Mouse (Mus musculus): ENCODE results near the gene Rbm20.

GRCm38 (mm10) chr19:53854978-53855377 lies 177.9 kb downstream of the Rbm20 start:
- TF ChIP-seq POLR2A (IDR thresholded peaks at IDR 0.05; ENCODE audit: borderline replicate concordance, low read depth, low read length) (no peak), CTCF (IDR thresholded peaks at IDR 0.05; ENCODE audit: low read depth, low read length) (no peak)

All from bone marrow macrophage, adult 2 months (primary cell).